1 mouse cellular context compared by ENCODE assay signal in the genomic region with DNA sequence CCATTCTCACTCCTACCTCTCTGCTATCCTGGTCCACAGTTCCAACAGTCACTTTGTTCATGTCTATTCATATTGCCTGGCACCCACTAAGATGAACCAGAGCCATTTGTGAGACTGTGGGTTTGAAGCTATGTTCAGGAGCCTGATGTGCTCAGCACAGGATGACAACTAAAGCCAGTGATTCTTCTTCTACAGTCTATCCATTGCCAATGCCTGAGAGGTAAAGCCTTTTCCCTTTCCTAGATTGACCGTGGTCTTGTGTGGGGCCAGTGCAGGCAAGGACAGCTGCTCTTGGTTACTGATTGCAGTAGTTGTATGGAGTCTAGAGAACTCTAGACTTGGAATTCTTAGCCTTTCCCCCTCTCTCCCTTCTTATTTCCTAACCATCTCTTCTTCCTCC.
TF ChIP-seq lines count a peak whose summit lies in the region.

No protein-coding gene starts in this region.

TF ChIP-seq in myocyte, 11 proteins besides CTCF, POLR2A, EP300 and RAD21:
- no peak for TF ChIP-seq SRF (IDR thresholded peaks at IDR 0.05; ENCODE audit: control insufficient read depth, insufficient read length, low read depth)
- TF ChIP-seq TCF12 (IDR thresholded peaks at IDR 0.05; ENCODE audit: insufficient read depth, poor library complexity, severe bottlenecking): no peak
- no peak for TF ChIP-seq REST (IDR thresholded peaks at IDR 0.05; ENCODE audit: insufficient read depth, insufficient read length)
- TF ChIP-seq CEBPB (IDR thresholded peaks at IDR 0.05; ENCODE audit: insufficient read depth, poor library complexity, severe bottlenecking): no peak
- TF ChIP-seq MYOG (IDR thresholded peaks at IDR 0.05; ENCODE audit: control insufficient read depth in 1 of 3, insufficient read depth in 1 of 3, insufficient read length in 2 of 3, low read depth in 2 of 3): no peak
- no peak for TF ChIP-seq TCF3 (IDR thresholded peaks at IDR 0.05; ENCODE audit: insufficient read length, low read depth)
- no peak for TF ChIP-seq E2F4 (IDR thresholded peaks at IDR 0.05; ENCODE audit: insufficient read depth)
- no peak for TF ChIP-seq USF1 (IDR thresholded peaks at IDR 0.05; ENCODE audit: low read depth)
- TF ChIP-seq MAX (IDR thresholded peaks at IDR 0.05; ENCODE audit: low read depth): no peak
- TF ChIP-seq MYOD1 (IDR thresholded peaks at IDR 0.05; ENCODE audit: control insufficient read depth in 1 of 3, insufficient read length in 2 of 3, low read depth in 2 of 3): no peak
- no peak for TF ChIP-seq POLR2AphosphoS2 (IDR thresholded peaks at IDR 0.05; ENCODE audit: insufficient read length, low read depth)
TF ChIP-seq in myocyte: peak in this region for 0.
